Mouse (Mus musculus) CH12.LX (cell line): Measurements from ENCODE around the gene Ntn1.

ENCODE experiments used
- CHD2 ChIP-seq: IDR thresholded peaks from 2 replicates; pipeline ENCODE4 v1.6.1; 2011; ENCODE audit warnings: low read length, improper control_type of control experiment
- CTCF ChIP-seq, 2 experiments: IDR thresholded peaks in 1 of 2; conservative IDR thresholded peaks in 1 of 2; 2 replicates each; pipeline ENCODE4 v1.5.1; 2011 to 2012; ENCODE audit warnings: low read depth in 2 of 2, low read length in 2 of 2, improper control_type of control experiment in 1 of 2, inconsistent platforms in 1 of 2, mild to moderate bottlenecking in 1 of 2, moderate library complexity in 1 of 2
- MAX ChIP-seq: IDR thresholded peaks from 2 replicates; pipeline ENCODE4 v1.6.1; 2011; ENCODE audit warnings: low read length, improper control_type of control experiment
- MAZ ChIP-seq: IDR thresholded peaks from 2 replicates; pipeline ENCODE4 v1.6.1; 2012; ENCODE audit warnings: low read depth, mild to moderate bottlenecking, inconsistent platforms, low read length, improper control_type of control experiment, moderate library complexity
- SMC3 ChIP-seq: IDR thresholded peaks from 2 replicates; pipeline ENCODE4 v1.6.1; 2011; ENCODE audit warnings: low read depth, low read length, improper control_type of control experiment
- TCF12 ChIP-seq: IDR thresholded peaks from 2 replicates; pipeline ENCODE4 v1.6.1; 2014; ENCODE audit warnings: low read depth, mild to moderate bottlenecking, inconsistent platforms, low read length, improper control_type of control experiment
- UBTF ChIP-seq: IDR thresholded peaks from 2 replicates; pipeline ENCODE4 v1.6.1; 2012; ENCODE audit warnings: low read depth, mild to moderate bottlenecking, inconsistent platforms, low read length, improper control_type of control experiment, moderate library complexity
- USF1 ChIP-seq: IDR thresholded peaks from 2 replicates; pipeline ENCODE4 v1.6.1; 2014; ENCODE audit warnings: low read depth, mild to moderate bottlenecking, inconsistent platforms, low read length, improper control_type of control experiment
- USF2 ChIP-seq: conservative IDR thresholded peaks from 2 replicates; pipeline ENCODE4 v1.6.1; 2011; ENCODE audit warnings: low read depth, low read length, improper control_type of control experiment
- ZKSCAN1 ChIP-seq: IDR thresholded peaks from 2 replicates; pipeline ENCODE4 v1.6.1; 2012; ENCODE audit warnings: low read depth, inconsistent platforms, low read length, improper control_type of control experiment, borderline replicate concordance

- TF ChIP-seq CTCF (conservative IDR thresholded peaks at IDR 0.05 in 1 of 2, IDR thresholded peaks at IDR 0.05 in 1 of 2; ENCODE audit: low read depth in 2 of 2, low read length in 2 of 2), result no peak
- TF ChIP-seq USF2, result no peak
- no peak; the same call in 1 of the 2 replicates for TF ChIP-seq TCF12
- TF ChIP-seq CHD2, result no peak
- TF ChIP-seq SMC3, result no peak
- TF ChIP-seq UBTF, result no peak
- no peak for TF ChIP-seq ZKSCAN1
- no peak for TF ChIP-seq MAX
- no peak for TF ChIP-seq MAZ
- TF ChIP-seq USF1, result no peak
Measured at GRCm38 (mm10) chr11:68432361-68433021, 31.9 kb upstream of the Ntn1 start.
